Mouse (Mus musculus): Measurements from ENCODE around the gene Tsen15.

- TF ChIP-seq POLR2AphosphoS2 (IDR thresholded peaks at IDR 0.05; ENCODE audit: insufficient read length, low read depth) (no peak), E2F4 (IDR thresholded peaks at IDR 0.05; ENCODE audit: insufficient read depth) (no peak), POLR2A (IDR thresholded peaks at IDR 0.05; ENCODE audit: insufficient read length, low read depth) (no peak), MAX (IDR thresholded peaks at IDR 0.05; ENCODE audit: low read depth) (no peak), USF1 (IDR thresholded peaks at IDR 0.05; ENCODE audit: low read depth) (no peak), MYOD1 (IDR thresholded peaks at IDR 0.05; ENCODE audit: control insufficient read depth in 1 of 3, insufficient read length in 2 of 3, low read depth in 2 of 3) (no peak), TCF3 (IDR thresholded peaks at IDR 0.05; ENCODE audit: insufficient read length, low read depth) (no peak), TCF12 (IDR thresholded peaks at IDR 0.05; ENCODE audit: insufficient read depth, poor library complexity, severe bottlenecking) (no peak), MYOG (IDR thresholded peaks at IDR 0.05; ENCODE audit: control insufficient read depth in 1 of 3, insufficient read depth in 1 of 3, insufficient read length in 2 of 3, low read depth in 2 of 3) (no peak), REST (IDR thresholded peaks at IDR 0.05; ENCODE audit: insufficient read depth, insufficient read length) (no peak), CEBPB (IDR thresholded peaks at IDR 0.05; ENCODE audit: insufficient read depth, poor library complexity, severe bottlenecking) (no peak)
Observed at GRCm38 (mm10) chr1:152389271-152389670, 2.8 kb upstream of the Tsen15 start.
